ENCODE assay signal across 11 mouse cellular contexts in genomic region chr15:31184651-31185443, GRCm38 (mm10). TPM values are rescaled to one million over a fixed set of nuclear protein-coding genes. Genes with fewer than 3 reads are reported as not detected.
A peak's percentile ranks its signal among the peaks of the same experiment; 100 is the strongest.
DNase-seq lines count a peak whose midpoint lies in the region; TF ChIP-seq lines count a peak whose summit lies in the region.
"Had no signal": no experiment of that assay in that cellular context is flagged by ENCODE, and none has a peak within 500 bp of the region (broad histone marks: within the 10 kb centered on the region; RNA-seq: fewer than 3 reads in every experiment).

No protein-coding gene starts in this region.

- no peak overlapping the region for H3K27ac ChIP-seq in heart, adult 2 months
- H3K27ac ChIP-seq: heart, embryonic 13.5 days had no signal

- H3K9ac ChIP-seq in heart, adult 2 months (ENCODE audit: low read depth, low read length): no peak overlapping the region
- H3K9ac ChIP-seq: heart, embryonic 13.5 days had no signal

- no peak overlapping the region for H3K4me3 ChIP-seq in heart, adult 2 months
- H3K4me3 ChIP-seq: heart, embryonic 13.5 days had no signal

- H3K27me3 ChIP-seq in heart, adult 2 months (ENCODE audit: control insufficient read depth, insufficient read depth, low read length): no peaks in the 10 kb centered on the region
- H3K27me3 ChIP-seq: heart, embryonic 13.5 days had no signal

- no peak for TF ChIP-seq CTCF in heart, adult 2 months (IDR thresholded peaks at IDR 0.05)

- 59% methylated on average over 12 of the region's 12 CpGs for WGBS in heart, adult 2 months

- peaks cover 1% of the 10 kb centered on the region; the same call in 1 of the 2 replicates for H3K4me1 ChIP-seq in heart, adult 2 months (ENCODE audit: control insufficient read depth, insufficient read depth, low read length)
- H3K4me1 ChIP-seq: heart, embryonic 13.5 days had no signal

- no peaks in the 10 kb centered on the region for H3K36me3 ChIP-seq in heart, adult 2 months (ENCODE audit: control insufficient read depth, insufficient read depth, low read length)
- H3K36me3 ChIP-seq: heart, embryonic 13.5 days had no signal

- intact Hi-C loops in heart, adult 2 months (cut with DNase I): loop anchor here (2.0 kb wide), 1 partner anchor 60 kb away; no protein-coding TSS in a partner anchor
- intact Hi-C loops in heart, postnatal 14 days (cut with DNase I): no loop called here

- no peak for TF ChIP-seq POLR2A in heart, adult 2 months (IDR thresholded peaks at IDR 0.05; ENCODE audit: insufficient read depth, low read depth, low read length)

- H3K79me2 ChIP-seq in heart, adult 2 months (replicated peaks; ENCODE audit: control insufficient read depth, insufficient read depth, low read length): no peaks in the 10 kb centered on the region

- DNase-seq in heart, adult 2 months: peak; percentile 38 to 47
- no peak for DNase-seq in heart, postnatal 14 days
- peak; percentile 72 for DNase-seq in 416B (ENCODE audit: low read depth)
- peak; percentile 71 for DNase-seq in adrenal gland, adult 8-10 months
- DNase-seq in heart, postnatal 4 days: peak; percentile 9
- no peak for DNase-seq in cerebellum, postnatal 10 days
- no peak for DNase-seq in c-Kit-positive CD71-positive TER-119-positive erythroid progenitor cells, embryonic 14.5 days (ENCODE audit: low spot score)
- no peak for DNase-seq in liver
- DNase-seq: cerebellum, adult 11-12 months; kidney, postnatal 25 days had no signal

- TF ChIP-seq EP300 in heart, adult 2 months (IDR thresholded peaks at IDR 0.05; ENCODE audit: insufficient read depth, low read depth, low read length): no peak

RNA-seq across cellular contexts. Expression of gene Dap, which starts 39.3 kb away (rescaled TPM):
- total RNA-seq in heart, adult 2 months (2021): 10 to 100 TPM; 17.7 to 27.0 TPM
- 15.4 and 18.8 TPM in 2 replicates for polyA plus RNA-seq in heart, adult 2 months (2012; rRNA removed)
- total RNA-seq in heart, postnatal 14 days (2021): 10 to 100 TPM; 22.7 to 22.9 TPM
- 100 to 1,000 TPM in 2 of 4 experiments, 10 to 100 TPM in 2; 92.0 to 108 (median 97.8) TPM for total RNA-seq in adrenal gland, adult 8-10 months (2022)
- total RNA-seq in heart, postnatal 4 days (2021): 10 to 100 TPM; 43.5 to 46.5 TPM

Comparison
In these comparisons a context has a peak if more than half of its experiments do, and no peak if none do; other contexts are left out.
1. DNase-seq: peak in heart, adult 2 months (2 of 2), 416B (single experiment), adrenal gland, adult 8-10 months (single experiment) and heart, postnatal 4 days (single experiment); none in heart, postnatal 14 days (0 of 2), cerebellum, postnatal 10 days (0 of 2), c-Kit-positive CD71-positive TER-119-positive erythroid progenitor cells, embryonic 14.5 days (single experiment) and liver (single experiment).